Mouse (Mus musculus) heart, adult 2 months (tissue): ENCODE data around the gene Mok. TPM values are rescaled to one million over a fixed set of nuclear protein-coding genes. Genes with fewer than 3 reads are reported as not detected.

ENCODE experiments used
- DNase-seq, 2 experiments: peaks; one replicate each; pipeline ENCODE4 v3.0.0; 2021
- H3K27ac ChIP-seq: fragments of 200-600 bp; 2 replicates; pipeline ENCODE4 v1.8.1; 2022
- H3K27me3 ChIP-seq: fragments of 200-500 bp; 2 replicates; pipeline ENCODE4 v1.6.1; 2012; ENCODE audit warnings: mild to moderate bottlenecking, low read length, inconsistent platforms, mixed read lengths; ENCODE audit not compliant: control insufficient read depth, insufficient read depth
- H3K36me3 ChIP-seq: fragments of 200-500 bp; 2 replicates; pipeline ENCODE4 v1.6.1; 2012; ENCODE audit warnings: low read length, inconsistent platforms; ENCODE audit not compliant: control insufficient read depth, insufficient read depth
- H3K4me1 ChIP-seq: fragments of 200-500 bp; 2 replicates; pipeline ENCODE4 v1.6.1; 2011; ENCODE audit warnings: low read length; ENCODE audit not compliant: control insufficient read depth, insufficient read depth
- H3K4me3 ChIP-seq: fragments of 200-600 bp; 2 replicates; pipeline ENCODE4 v1.8.1; 2022
- H3K79me2 ChIP-seq: fragments of 200-500 bp; replicated peaks from 2 replicates; pipeline ENCODE4 v1.6.1; 2012; ENCODE audit warnings: mild to moderate bottlenecking, inconsistent platforms, low read length, moderate library complexity, mixed read lengths; ENCODE audit not compliant: control insufficient read depth, insufficient read depth
- H3K9ac ChIP-seq: fragments of 200-500 bp; 2 replicates; pipeline ENCODE4 v1.6.1; 2012; ENCODE audit warnings: low read depth, mild to moderate bottlenecking, control low read depth, inconsistent platforms, low read length, mixed read lengths
- CTCF ChIP-seq: fragments of 200-600 bp; IDR thresholded peaks from 2 replicates; pipeline ENCODE4 v1.8.1; 2022; ENCODE audit warnings: antibody characterized with exemption, mild to moderate bottlenecking, moderate library complexity
- EP300 ChIP-seq: fragments of 200-500 bp; IDR thresholded peaks from 2 replicates; pipeline ENCODE4 v1.6.1; 2011; ENCODE audit warnings: low read depth, low read length, control low read depth; ENCODE audit not compliant: insufficient read depth
- POLR2A ChIP-seq: fragments of 200-500 bp; IDR thresholded peaks from 2 replicates; pipeline ENCODE4 v1.6.1; 2011; ENCODE audit warnings: mild to moderate bottlenecking, low read depth, low read length, control low read depth; ENCODE audit not compliant: insufficient read depth
- WGBS: fragments of 180-500 bp; shearing (Covaris S2); methylation state at CpG from one replicate; pipeline ENCODE4 v1.1.7; 2018; 5-methylcytosine and 5-hydroxymethylcytosine counted together
- intact Hi-C: fragments of 180-260 bp; cut with DNase I; formaldehyde crosslinking; loops from one replicate; pipeline ENCODE4 v1.15.1; 2025
- polyA plus RNA-seq: library from polyadenylated mRNA; depleted of rRNA; stranded (reverse); fragments of >200 nt; gene quantifications from 2 replicates; pipeline ENCODE4 v1.2.3, GENCODE M21; 2012
- total RNA-seq, 2 experiments: library from RNA; stranded (reverse); gene quantifications; 2 replicates each; pipeline ENCODE4 v1.2.3; 2021

The Mok gene
- total and polyA plus RNA-seq, 3 experiments: 0.36 to 1.1 (median 0.86) TPM

- TF ChIP-seq POLR2A: no peak
- TF ChIP-seq EP300: no peak
- TF ChIP-seq CTCF: no peak
- Histone ChIP-seq H3K36me3 (no peaks in the 10 kb centered on the region), H3K79me2 (no peaks in the 10 kb centered on the region), H3K27me3 (no peaks in the 10 kb centered on the region), H3K27ac (no peak overlapping the region), H3K4me3 (no peak overlapping the region), H3K4me1 (no peaks in the 10 kb centered on the region), H3K9ac (no peak overlapping the region)
- 87% methylated on average over 2 of the region's 2 CpGs for WGBS
- no peak for DNase-seq
- intact Hi-C loops: no loop called here
These were observed 19.0 kb downstream of the Mok start for GRCm38 (mm10) chr12:110821787-110822186.

DNA sequence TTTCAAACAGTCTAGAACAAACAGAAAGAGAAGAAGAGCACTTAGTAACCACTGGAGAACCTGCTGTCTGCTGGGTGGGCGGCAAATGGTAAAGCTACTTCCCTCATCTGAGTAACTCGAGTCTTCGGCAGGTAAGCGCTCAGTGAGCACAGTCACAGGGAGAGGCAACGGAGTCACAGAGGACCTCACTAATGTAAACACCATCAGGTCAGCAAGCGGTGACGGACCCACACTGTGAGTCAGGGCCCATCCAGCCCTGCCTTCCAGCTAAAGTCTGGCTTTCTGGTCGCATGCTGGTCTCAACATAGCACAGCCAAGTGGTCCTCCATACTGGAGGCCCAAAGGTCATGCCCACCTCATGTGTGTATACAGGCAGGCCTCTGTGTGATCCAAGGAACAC lies 21.4 kb downstream of the Mok start:
- intact Hi-C loops: no loop called here
- Histone ChIP-seq H3K4me3 (no peak overlapping the region), H3K79me2 (no peaks in the 10 kb centered on the region), H3K36me3 (no peaks in the 10 kb centered on the region), H3K4me1 (no peaks in the 10 kb centered on the region), H3K9ac (no peak overlapping the region), H3K27me3 (no peaks in the 10 kb centered on the region), H3K27ac (no peak overlapping the region)
- no peak for DNase-seq
- no peak for TF ChIP-seq EP300
- no peak for TF ChIP-seq POLR2A
- TF ChIP-seq CTCF: no peak
- WGBS: 84% methylated on average over 8 of the region's 8 CpGs

- TF ChIP-seq EP300 (no peak), POLR2A (no peak), CTCF (no peak)
- Histone ChIP-seq H3K27ac (no peak overlapping the region), H3K36me3 (no peaks in the 10 kb centered on the region), H3K4me3 (no peak overlapping the region), H3K4me1 (no peaks in the 10 kb centered on the region), H3K27me3 (no peaks in the 10 kb centered on the region), H3K9ac (no peak overlapping the region), H3K79me2 (no peaks in the 10 kb centered on the region)
- intact Hi-C loops: no loop called here
- WGBS: 77% methylated on average over 2 of the region's 2 CpGs
- no peak for DNase-seq
These were observed 23.9 kb downstream of the Mok start for GRCm38 (mm10) chr12:110816833-110817232.

- Histone ChIP-seq H3K27ac (no peak overlapping the region), H3K4me3 (no peak overlapping the region), H3K36me3 (no peaks in the 10 kb centered on the region), H3K79me2 (no peaks in the 10 kb centered on the region), H3K4me1 (no peaks in the 10 kb centered on the region), H3K27me3 (no peaks in the 10 kb centered on the region), H3K9ac (no peak overlapping the region)
- no peak for DNase-seq
- intact Hi-C loops: no loop called here
- WGBS: 69% methylated on average over 17 of the region's 17 CpGs
- TF ChIP-seq EP300 (no peak), CTCF (no peak), POLR2A (no peak)
These were observed 25.8 kb downstream of the Mok start for GRCm38 (mm10) chr12:110814924-110815323.

- Histone ChIP-seq H3K4me3 (no peak overlapping the region), H3K27ac (no peak overlapping the region), H3K27me3 (no peaks in the 10 kb centered on the region), H3K79me2 (no peaks in the 10 kb centered on the region), H3K9ac (no peak overlapping the region), H3K36me3 (no peaks in the 10 kb centered on the region), H3K4me1 (no peaks in the 10 kb centered on the region)
- DNase-seq: no peak
- TF ChIP-seq POLR2A: no peak
- no peak for TF ChIP-seq CTCF
- TF ChIP-seq EP300: no peak
- WGBS: 90% methylated on average over 6 of the region's 6 CpGs
- intact Hi-C loops: no loop called here
These were observed 27.1 kb downstream of the Mok start for GRCm38 (mm10) chr12:110813624-110814023.

GRCm38 (mm10) chr12:110813132-110813531 lies 27.6 kb downstream of the Mok start:
- TF ChIP-seq EP300 (no peak), POLR2A (no peak), CTCF (no peak)
- Histone ChIP-seq H3K4me1 (no peaks in the 10 kb centered on the region), H3K9ac (no peak overlapping the region), H3K4me3 (no peak overlapping the region), H3K79me2 (no peaks in the 10 kb centered on the region), H3K27ac (no peak overlapping the region), H3K36me3 (no peaks in the 10 kb centered on the region), H3K27me3 (no peaks in the 10 kb centered on the region)
- intact Hi-C loops: no loop called here
- no peak for DNase-seq
- 85% methylated on average over 9 of the region's 9 CpGs for WGBS
